Mouse (Mus musculus): Measurements from ENCODE around the gene Hepacam. TPM values are rescaled to one million over a fixed set of nuclear protein-coding genes. Genes with fewer than 3 reads are reported as not detected.

The Hepacam gene
- total RNA-seq (2021) = 1 to 10 TPM in 1 of 2 experiments, under 1 TPM in 1; 0.11 to 1.3 TPM
- long read RNA-seq, experiment 1, partial matches to known transcripts = 0 of 2 reads
- long read RNA-seq, experiment 1, other reads (novel, unspliced or antisense) = 2 of 2 reads
- long read RNA-seq, experiment 2 = 0 reads

DNA sequence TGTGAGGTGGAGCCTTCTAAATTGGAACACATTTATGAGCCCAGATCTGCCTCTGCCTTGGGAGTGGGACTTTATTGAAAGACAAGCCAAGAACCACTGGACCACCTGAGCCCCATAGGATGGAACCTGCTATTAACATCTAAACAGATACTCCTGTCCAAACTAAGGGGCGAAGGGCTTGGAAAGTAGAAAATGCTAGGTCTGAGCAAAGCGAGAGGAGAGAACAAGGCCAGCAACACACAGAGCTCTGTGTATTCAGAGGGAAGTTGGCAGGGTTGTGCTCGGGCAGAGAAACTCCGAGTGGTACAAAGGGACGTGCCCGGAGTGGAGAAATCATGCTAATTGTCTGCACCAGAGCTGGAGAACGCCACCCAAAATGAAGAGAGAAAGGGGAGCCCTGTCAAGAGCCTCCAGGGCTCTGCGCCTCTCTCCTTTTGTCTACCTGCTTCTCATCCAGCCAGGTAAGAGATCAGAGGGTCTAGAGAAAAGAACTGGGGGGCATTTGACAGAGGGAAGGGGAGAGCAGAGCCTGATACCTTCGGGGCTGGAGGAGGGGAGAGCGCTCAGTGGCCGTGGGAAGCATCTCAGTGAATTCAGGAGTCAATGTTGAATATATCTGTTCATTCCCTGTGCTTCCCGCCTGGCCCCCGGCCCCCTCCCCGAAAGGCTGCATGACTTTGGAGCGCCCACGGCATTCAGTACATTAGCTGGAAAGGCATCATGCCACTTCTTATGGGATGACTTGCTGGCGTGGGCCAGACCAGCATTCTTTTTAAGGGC, at the start of gene Hepacam:
Gene Hepacam (plus strand): TSS at position 51 of the 780 bp plus-strand sequence.
- intact Hi-C loops (cut with DNase I; ENCODE audit: low total_unique reads) = no loop called here

DNA sequence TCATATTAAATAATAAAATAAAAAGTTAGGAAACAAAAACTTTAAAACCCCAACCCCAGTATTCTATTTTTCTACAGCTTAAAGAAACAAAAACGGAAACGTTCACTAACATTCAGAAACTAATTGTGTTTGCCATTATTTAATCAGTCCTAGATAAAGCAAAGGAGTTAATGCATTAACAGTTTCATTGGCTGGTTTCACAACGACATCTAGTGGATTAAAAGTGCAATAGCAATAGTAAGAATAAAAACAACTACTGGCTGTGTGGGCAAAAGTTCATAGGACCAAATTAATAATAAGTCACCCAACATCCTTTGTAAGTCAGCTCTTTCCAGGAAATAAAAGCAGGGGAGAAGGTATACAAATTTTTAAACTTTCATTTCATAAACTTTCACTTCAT, 37.7 kb upstream of the Hepacam start:
- DNase-seq = no peak
- intact Hi-C loops (cut with DNase I; ENCODE audit: low total_unique reads) = no loop called here

More for the DNA sequence above, at the start of gene Hepacam:
- DNase-seq = no peak

DNA sequence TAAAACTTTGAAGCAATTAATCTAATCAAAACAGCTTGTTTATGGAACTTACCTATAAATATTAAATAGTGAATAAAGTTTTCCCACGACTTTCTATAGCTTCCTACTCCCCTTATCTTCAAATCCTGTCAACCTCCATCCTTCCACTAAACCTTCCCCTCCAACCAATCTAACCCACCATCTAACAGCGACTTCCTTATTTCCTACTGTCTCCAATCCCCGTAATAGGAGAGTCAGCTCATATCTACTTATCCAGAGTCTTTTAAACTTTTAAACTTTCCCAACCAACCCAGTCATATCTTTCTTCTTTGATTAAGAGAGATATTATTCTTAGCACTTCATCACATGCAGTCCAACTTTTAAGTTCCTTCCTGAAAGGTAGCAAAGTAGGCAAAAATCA, 21.7 kb upstream of the Hepacam start:
- no peak for DNase-seq
- intact Hi-C loops (cut with DNase I; ENCODE audit: low total_unique reads) = no loop called here

DNA sequence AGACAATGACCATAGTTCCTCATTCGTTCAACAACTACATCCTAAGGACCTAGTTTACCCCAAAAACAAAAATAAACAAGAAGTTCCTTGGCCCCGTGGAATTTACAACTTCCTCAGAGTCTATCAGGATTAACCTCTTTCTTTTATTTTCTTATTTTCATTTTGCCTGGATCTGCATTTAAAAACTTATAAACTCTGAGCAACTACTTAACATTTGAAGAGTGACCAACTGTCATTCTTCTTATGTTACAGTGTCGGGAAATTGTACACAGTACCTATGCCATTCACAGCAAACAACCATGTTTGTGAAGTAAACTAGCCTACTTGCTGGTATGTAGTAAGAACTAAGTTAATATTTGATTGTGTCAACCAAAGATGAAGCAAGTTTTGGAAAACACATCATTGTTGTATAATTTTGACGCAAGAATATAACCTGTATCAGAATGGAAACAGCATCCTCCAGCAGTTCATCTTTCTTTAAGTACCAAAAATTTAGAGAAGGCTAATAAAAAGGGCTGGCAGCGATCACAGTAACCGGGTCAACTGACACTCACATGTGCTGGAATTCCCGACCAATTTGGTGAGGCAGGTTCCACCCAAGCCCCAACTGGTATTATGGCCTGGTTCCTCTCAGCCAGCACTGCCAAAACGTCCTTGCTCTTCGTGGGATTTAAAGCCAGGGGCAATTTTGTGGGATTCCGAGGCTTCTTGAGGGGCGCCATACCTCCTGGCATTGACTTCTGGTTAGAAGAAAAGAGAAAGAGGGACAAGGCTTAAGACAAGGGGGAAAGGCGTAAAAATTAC, 19.8 kb upstream of the Hepacam start:
- intact Hi-C loops (cut with DNase I; ENCODE audit: low total_unique reads) = no loop called here
- DNase-seq = no peak

DNA sequence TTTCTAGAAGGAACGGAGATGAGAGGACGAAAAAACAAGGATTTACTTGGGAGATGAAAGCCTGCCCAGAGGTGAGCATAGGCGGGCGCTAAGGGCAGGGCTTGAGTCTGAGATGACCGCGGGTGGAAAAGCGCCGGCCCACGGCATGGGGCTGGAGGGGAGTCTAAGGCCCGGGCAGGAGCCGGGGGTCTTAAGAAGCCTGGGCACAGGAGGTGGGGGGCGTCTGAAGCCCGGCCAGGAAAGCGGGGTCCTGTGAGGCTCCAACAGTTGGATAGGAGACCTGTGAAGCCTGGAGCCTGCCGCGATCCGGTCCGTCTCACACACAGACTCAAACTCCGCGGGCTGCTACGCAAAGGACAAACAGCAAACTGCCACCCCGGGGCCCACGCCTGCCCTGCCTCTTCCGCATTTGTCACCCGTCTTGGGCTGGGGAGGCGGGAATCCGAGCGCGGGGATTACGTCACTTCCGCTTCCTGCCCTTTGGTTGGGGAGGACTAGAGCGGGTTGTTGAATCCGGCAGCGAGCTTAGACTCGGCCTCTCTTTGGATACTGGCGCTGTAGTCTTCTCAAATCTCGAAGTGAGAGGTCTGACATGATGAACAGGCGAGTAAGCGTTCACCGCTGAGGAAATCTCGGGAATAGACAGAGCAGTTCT, 19.0 kb upstream of the Hepacam start, which contains the start of gene Ccdc15:
Gene Ccdc15 (minus strand): TSS at position 445 of the 655 bp plus-strand sequence.
- intact Hi-C loops (cut with DNase I; ENCODE audit: low total_unique reads) = no loop called here
- peak; percentile 97 for DNase-seq

DNA sequence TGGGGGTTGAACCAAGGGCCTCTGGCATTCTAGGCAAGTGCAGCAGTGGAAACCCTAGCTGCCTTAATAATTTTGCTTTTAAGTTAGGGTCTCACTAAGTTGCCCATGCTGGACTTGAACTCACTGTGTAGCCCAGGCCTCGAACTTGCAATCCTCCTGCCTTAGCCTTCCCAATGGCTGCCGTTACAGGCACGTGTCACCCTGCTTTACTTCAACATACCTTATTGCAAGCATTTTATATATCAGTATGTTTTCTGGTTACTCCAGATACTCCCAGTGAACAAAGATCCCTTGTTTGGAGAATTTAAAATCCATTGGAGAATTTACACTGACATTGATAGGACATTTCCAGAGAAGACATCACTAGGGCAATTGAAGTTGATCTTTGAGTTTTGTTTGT, 18.1 kb upstream of the Hepacam start:
- no peak for DNase-seq
- intact Hi-C loops (cut with DNase I; ENCODE audit: low total_unique reads) = no loop called here

DNA sequence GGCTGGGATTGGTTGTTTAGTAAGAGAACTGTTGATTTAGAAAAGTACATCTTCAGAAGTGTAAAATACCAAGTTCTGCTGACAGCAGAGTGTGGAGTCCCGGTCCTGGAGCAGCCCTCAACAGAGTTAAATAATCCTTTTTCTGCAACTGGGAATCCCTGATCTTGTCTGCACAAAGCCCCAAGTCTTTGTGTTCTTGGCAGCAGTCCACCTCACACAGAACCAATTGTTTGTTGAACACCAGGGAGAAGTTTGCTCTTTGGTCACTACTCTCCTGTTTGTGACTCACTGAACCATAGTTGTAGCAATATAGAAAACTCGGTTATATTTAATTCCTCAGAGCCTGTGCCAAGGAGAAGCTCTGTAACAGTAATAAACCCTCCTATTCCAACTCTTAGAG, 15.9 kb upstream of the Hepacam start:
- intact Hi-C loops (cut with DNase I; ENCODE audit: low total_unique reads) = no loop called here
- no peak for DNase-seq

DNA sequence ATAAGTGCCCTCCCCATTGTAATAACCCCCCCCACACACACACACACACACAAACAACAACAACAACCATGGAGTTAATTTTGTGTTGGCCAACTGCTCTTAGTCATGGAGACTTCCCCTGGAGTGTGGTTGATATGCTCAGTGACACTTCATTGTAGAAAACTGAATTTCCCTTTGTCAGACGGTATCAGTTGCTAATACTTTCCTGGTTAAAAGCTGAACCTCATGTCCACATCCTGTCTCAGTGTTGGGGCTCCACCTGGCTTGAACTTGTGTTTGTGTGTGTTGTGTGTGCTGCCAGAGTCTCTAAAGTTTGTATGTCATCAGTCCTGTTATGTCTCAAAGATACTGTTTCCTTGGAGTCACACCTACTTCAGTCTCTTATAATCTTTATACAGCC, 12.7 kb upstream of the Hepacam start:
- intact Hi-C loops (cut with DNase I; ENCODE audit: low total_unique reads) = no loop called here
- no peak for DNase-seq

DNA sequence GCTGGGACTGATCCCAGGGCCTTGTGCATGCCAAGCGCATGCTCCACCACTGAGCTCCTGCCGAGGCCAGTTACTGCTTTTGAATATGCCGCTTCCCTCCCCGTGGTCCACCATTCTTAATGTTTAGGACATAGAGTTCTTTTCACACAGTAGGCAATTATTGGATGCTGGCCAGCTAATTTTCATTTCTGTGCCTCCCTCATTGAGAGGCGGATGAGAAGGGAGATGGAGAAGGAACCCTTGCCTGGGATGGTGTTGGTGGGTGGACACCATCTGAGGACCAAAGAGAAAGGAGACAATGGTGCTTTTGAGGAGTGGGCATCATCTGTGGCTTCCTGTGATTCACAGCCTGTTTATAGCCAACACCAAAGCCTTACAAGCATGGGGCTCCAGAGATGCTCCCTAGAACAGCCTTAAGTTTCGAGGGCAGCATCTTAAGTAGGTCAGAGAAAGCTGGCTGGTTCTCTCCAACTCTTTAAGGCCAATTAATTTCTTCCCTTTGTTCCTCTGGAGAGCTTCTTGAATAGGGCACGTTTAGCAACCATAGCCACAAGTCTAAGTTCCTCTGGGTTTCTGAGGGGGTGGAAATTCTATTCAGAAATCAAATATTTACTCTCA, 8.3 kb upstream of the Hepacam start:
- intact Hi-C loops (cut with DNase I; ENCODE audit: low total_unique reads) = no loop called here

DNA sequence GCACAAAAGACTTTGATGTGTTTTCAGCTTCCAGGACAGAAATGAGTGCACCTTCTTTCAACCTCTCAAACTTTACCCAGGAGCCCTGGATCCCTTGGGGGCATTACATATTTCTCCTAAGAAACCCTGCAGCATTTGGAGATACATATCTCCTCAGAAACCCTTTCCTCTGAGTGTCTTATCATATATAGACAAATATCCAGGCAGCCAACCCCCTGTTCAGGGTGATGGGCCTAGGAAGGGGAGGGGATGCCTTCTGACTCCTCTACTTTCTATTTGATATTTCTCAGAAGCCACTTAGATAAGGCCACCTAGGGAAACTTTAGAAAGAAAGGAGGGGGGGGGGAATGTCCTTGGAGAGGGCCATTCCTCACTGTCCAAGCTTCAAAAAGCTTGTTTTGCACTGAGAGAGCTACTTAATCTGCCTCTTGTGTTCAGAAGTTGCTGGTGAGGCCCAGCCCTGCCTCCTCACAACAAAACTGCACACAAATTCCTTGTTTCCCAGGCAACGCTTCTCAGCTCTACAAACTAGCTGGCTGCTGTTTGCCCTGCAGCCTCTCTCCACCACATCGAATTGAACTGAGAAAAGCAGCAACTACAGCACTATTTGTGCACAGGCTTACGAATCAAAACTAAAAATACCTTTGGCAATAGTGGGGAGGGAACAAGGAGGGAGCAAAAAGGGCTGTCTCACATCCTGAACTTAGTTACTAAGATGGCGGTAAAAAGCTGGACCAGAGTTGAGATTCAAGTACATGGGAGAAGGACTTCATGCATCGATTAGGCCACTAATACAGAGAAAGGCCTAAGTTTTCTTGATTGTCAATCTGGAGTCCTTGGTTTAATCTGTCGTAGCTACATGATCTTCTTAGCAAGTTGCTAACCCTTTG, 7.6 kb upstream of the Hepacam start:
- intact Hi-C loops (cut with DNase I; ENCODE audit: low total_unique reads) = no loop called here
- DNase-seq = no peak

More for the DNA sequence above, 8.3 kb upstream of the Hepacam start:
- DNase-seq = no peak

DNA sequence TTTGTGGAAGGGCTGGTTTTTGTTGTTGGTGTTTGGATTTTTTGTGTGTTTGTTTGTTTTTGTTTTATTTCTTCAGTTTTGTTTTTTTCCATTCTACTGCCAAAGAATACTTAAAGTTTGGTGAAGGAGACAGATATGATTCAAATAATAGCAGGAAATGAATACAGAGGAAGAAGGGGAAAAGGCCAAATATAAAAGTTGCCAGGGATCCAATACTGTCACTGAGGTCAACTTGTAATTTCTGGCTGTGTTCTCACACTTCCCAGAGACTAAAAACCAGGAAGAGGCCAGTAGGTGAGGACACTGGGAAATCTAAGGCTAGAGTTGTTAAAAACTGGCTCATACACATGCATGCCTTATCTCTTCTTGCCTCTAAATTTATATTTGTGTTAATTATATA, 5.1 kb upstream of the Hepacam start:
- intact Hi-C loops (cut with DNase I; ENCODE audit: low total_unique reads) = no loop called here
- DNase-seq = no peak

DNA sequence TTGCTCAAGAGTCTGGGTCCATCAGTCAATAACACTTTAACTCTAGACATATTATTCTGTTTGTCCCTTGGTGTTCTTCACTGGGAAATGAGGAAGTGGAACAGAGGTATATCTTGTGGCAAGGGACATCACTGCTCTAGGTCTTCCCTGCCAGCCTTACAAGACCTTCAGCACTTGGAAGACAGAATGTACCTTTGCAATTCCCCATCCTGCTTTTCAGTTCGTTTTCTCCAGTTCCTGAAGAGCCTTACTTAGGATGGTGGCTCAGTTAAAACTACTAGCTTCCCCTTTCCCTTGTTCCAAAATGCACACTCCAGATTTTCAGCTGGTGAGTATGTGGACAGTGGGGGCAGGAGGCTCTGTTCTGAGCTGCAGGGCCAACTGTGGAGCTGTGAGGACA, 4.3 kb upstream of the Hepacam start:
- no peak for DNase-seq
- intact Hi-C loops (cut with DNase I; ENCODE audit: low total_unique reads) = no loop called here

DNA sequence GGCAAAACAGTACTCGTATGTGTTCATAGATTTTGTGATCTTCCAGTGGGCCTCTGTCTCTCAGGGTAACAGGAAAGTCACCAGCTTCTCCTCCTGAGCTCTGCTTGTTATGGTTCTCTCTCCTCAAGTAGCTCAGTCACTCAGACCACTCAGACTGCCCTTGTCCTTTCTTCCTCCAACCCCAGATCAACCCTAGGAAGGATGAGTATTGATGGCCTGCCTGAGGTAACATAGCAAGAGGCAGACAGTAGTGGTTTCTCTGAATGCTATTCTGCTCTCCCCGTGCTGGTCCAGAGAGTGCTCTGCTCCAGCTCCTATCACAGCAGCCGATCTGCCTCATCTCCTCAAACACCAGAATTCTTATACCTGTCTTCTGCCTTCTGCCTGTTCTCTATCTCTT, 3.6 kb upstream of the Hepacam start:
- intact Hi-C loops (cut with DNase I; ENCODE audit: low total_unique reads) = no loop called here
- DNase-seq = no peak

DNA sequence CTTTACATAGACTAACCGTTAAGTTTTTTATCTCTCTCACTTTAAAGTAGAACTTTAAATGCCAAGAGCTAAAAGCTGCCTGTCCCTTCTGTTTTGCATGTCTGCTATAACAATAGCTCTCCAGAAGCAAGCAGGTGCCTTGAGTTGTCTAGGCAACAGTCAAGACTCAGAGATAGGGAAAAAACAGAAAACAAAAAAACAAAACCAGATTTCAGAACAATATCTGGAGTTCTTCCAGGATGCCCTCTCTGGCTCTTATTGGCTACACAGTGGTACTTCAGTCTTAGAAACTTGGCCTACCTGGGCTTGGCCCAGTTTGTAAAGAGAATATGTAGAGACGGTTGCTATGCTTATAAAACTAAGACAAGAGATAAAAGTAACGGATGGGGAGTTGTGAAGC, 2.8 kb upstream of the Hepacam start:
- no peak for DNase-seq
- intact Hi-C loops (cut with DNase I; ENCODE audit: low total_unique reads) = no loop called here

DNA sequence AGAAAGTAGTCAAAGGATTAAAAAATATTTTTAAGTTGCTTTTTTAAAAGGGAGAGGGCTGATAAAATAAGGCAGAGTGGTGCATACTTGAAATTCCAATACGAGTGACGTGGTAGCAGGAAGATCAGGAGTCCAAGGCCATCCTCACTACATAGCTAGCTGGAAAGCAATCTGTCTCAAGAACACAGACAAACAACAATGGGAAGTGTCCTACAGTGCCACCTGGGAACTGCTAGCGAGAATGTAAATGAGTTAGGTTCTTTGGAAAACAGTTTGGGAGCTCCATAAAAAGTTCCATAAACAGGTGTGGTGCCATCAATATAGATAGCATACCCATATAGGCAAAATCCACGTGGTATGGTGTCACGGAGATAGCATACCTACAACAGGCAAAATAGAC, 1.4 kb upstream of the Hepacam start:
- no peak for DNase-seq
- intact Hi-C loops (cut with DNase I; ENCODE audit: low total_unique reads) = no loop called here

DNA sequence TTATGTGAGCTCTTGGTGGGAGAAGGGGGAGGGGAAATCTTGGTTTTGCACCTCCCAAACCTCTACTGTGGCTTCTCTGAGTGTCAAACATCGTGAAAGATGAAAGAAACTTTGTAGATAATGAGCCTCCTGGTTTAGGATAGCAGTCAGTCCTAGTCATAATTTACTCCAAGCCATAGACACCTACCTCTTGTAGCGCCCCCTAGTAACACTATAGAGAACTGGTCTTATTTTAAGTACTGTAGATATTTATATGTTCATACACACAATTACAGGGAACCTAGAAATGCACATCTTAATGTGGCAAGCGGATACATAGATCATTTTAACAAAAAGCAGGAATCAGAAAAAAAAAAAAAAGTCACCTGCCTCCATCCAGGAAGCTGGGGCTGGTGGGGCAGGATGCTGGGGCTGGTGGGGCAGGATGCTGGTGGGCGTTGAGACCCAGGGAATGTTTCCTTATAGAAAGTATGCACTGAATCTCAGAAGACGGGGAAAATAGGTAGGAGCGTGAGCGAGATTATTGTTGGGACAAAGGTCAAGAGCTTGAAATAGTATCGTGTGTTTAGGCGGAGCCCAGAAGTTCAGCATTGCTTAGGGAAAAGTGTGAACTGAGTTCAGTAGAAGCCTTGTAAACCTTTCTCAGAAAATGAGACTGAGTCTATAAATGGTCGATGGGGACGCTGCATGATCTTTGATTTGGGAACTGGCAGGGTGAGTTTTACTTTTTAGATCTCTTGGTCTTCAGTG, 1.1 kb downstream of the Hepacam start:
- intact Hi-C loops (cut with DNase I; ENCODE audit: low total_unique reads) = no loop called here
- DNase-seq = no peak

DNA sequence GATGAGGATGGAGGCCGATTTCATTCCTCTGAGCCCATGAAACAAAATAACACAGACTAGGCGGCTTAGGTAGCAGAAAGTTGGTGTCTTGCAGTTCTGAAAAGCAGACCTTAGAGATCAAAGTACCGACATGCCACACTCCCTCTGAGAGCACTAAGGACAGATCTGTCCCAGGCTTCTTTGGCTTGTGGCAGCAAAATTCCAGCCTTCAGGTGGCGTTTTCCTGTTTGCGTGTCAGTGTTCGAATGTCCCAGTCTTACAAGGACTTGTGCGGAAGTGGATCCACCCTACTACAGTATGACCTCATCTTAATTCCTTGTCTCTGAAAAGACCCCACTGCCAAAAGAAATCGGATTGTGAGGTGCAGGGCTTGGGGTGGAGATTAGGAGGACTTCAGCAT, 1.7 kb downstream of the Hepacam start:
- intact Hi-C loops (cut with DNase I; ENCODE audit: low total_unique reads) = no loop called here
- DNase-seq = no peak

DNA sequence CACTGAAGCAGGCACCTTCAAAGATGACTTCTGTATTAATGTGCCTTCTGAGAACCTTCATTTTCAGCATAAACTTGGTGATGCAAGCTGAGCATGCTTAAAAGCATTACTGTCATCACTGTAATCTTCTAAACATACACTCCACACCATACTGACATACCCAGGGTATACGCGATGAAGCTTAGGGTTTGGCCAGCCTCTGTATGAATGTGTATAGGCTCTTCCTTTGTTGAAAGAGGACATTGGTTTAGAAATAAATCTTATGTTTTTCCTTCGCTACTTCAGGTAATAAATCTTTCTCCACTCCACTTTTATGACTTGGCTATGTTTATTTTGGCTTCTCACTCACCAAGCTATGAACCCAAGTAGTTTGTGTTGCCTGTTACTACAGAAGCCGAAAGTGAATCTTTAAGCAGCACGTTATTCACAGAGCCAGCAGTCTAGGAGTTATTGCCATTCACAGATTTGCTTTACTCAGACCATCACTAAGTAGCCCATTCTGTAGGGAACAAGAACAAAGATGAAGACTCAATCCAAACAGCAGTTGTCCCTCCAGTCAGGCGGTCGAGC, 4.2 kb downstream of the Hepacam start:
- intact Hi-C loops (cut with DNase I; ENCODE audit: low total_unique reads) = no loop called here
- no peak for DNase-seq
